Mouse (Mus musculus) heart, embryonic 11.5 days (tissue): ENCODE measurements around the gene Nav2. TPM values are rescaled to one million over a fixed set of nuclear protein-coding genes. Genes with fewer than 3 reads are reported as not detected.
A peak's percentile ranks its signal among the peaks of the same experiment; 100 is the strongest.

Source experiments
- ATAC-seq: fragments of 200-750 bp; cut with Nextera tagmentation; replicated peaks from 2 replicates; pipeline ENCODE4 v1.8.0; 2017; ENCODE audit warnings: moderate library complexity; ENCODE audit not compliant: insufficient number of reproducible peaks, low FRiP score, low TSS enrichment
- H3K27ac ChIP-seq: fragments of 300-500 bp; sonication (generic); 2 replicates; pipeline ENCODE4 v1.5.1; 2014; ENCODE audit warnings: mild to moderate bottlenecking, low read depth, low read length
- H3K27me3 ChIP-seq: fragments of 300-500 bp; sonication (generic); 2 replicates; pipeline ENCODE4 v1.6.1; 2014; ENCODE audit warnings: mild to moderate bottlenecking, low read length, mixed read lengths; ENCODE audit not compliant: control insufficient read depth, insufficient read depth
- H3K36me3 ChIP-seq: fragments of 300-500 bp; sonication (generic); 2 replicates; pipeline ENCODE4 v1.6.1; 2014; ENCODE audit warnings: mild to moderate bottlenecking, low read length, moderate library complexity, mixed read lengths; ENCODE audit not compliant: control insufficient read depth, insufficient read depth
- H3K4me1 ChIP-seq: fragments of 300-500 bp; sonication (generic); 2 replicates; pipeline ENCODE4 v1.6.1; 2014; ENCODE audit warnings: low read length; ENCODE audit not compliant: control insufficient read depth, insufficient read depth
- H3K4me2 ChIP-seq: fragments of 300-500 bp; sonication (generic); 2 replicates; pipeline ENCODE4 v1.6.1; 2014; ENCODE audit warnings: mild to moderate bottlenecking, moderate library complexity
- H3K4me3 ChIP-seq: fragments of 300-500 bp; sonication (generic); 2 replicates; pipeline ENCODE4 v1.5.1; 2014; ENCODE audit warnings: low read depth, low read length
- H3K9ac ChIP-seq: fragments of 300-500 bp; sonication (generic); 2 replicates; pipeline ENCODE4 v1.6.1; 2014; ENCODE audit warnings: mild to moderate bottlenecking, low read depth, low read length, moderate library complexity
- H3K9me3 ChIP-seq: fragments of 300-500 bp; sonication (generic); replicated peaks from 2 replicates; pipeline ENCODE4 v1.6.1; 2016; ENCODE audit warnings: low read length; ENCODE audit not compliant: control insufficient read depth
- WGBS: fragments of 180-500 bp; shearing (Covaris S2); extraction: QIAGEN DNeasy Blood & Tissue Kit; methylation state at CpG from one replicate; pipeline ENCODE4 v1.1.7; 2014; ENCODE audit not compliant: insufficient replicate concordance; 5-methylcytosine and 5-hydroxymethylcytosine counted together
- polyA plus RNA-seq: library from polyadenylated mRNA; unstranded; fragments of >200 nt; fragmentation: Nextera tagmentation; extraction: Ambion mirVana; gene quantifications from 2 replicates; pipeline ENCODE4 v1.2.1, GENCODE M21; 2014

The Nav2 gene
- polyA plus RNA-seq, 1 experiment from 2014 or later: 32.2 TPM

- no peak for ATAC-seq
- H3K4me3 ChIP-seq: no peak overlapping the region
- peaks cover 13% of the 10 kb centered on the region for H3K4me1 ChIP-seq
- no peak overlapping the region for H3K27ac ChIP-seq
- H3K4me2 ChIP-seq: no peak overlapping the region
- no peak overlapping the region for H3K9ac ChIP-seq
- H3K36me3 ChIP-seq: no peaks in the 10 kb centered on the region; the same call in 1 of the 2 replicates
- no peaks in the 10 kb centered on the region for H3K9me3 ChIP-seq
- WGBS: 69% methylated on average over 10 of the region's 10 CpGs
- H3K27me3 ChIP-seq: no peaks in the 10 kb centered on the region
Observed at GRCm38 (mm10) chr7:49490814-49491213, 582.3 kb downstream of the Nav2 start.

DNA sequence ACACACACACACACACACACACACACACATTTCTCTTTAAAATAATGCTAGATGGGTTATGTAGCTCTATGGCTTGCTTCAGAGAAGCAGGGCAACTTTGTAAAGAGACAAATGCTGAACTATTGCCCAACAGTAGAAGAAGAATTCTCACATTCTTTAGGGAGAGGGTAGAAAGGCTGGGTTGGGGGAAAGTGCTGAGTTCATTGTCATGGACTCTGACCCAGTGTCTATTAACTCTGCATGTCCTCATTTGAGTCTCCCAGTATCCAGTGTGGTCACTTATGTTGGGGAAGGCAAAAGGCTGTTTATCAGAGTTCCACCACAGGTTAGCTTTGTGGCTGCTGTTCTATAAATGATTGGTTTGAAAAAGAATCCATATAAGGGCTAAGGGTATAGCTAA, 584.1 kb downstream of the Nav2 start:
- H3K4me2 ChIP-seq: no peak overlapping the region
- H3K36me3 ChIP-seq: no peaks in the 10 kb centered on the region; the same call in 1 of the 2 replicates
- no peak overlapping the region for H3K9ac ChIP-seq
- peaks cover 27% of the 10 kb centered on the region for H3K4me1 ChIP-seq
- H3K9me3 ChIP-seq: no peaks in the 10 kb centered on the region
- H3K27ac ChIP-seq: no peak overlapping the region
- H3K4me3 ChIP-seq: no peak overlapping the region
- H3K27me3 ChIP-seq: no peaks in the 10 kb centered on the region
- no peak for ATAC-seq

DNA sequence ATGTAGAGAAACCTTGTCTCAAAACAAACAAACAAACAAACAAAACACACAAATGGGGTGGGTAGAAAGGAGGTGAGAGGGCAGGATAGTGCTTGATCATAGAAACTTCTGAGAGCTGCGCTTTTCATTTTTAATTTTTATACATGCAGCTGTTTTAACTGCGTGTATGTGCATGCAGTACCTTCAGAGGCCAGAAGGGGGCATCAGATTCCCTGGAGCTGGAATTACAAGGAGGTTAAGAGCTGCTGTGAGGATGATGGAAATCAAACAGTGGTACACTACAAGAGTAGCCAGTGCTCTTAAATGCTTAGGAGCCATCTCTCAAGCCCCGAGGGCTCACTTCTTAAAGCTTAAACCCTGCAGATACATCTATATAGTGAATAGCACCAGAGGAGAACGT, 584.7 kb downstream of the Nav2 start:
- H3K4me2 ChIP-seq: no peak overlapping the region
- no peaks in the 10 kb centered on the region for H3K9me3 ChIP-seq
- no peak overlapping the region for H3K9ac ChIP-seq
- no peaks in the 10 kb centered on the region; the same call in 1 of the 2 replicates for H3K36me3 ChIP-seq
- H3K4me1 ChIP-seq: peaks cover 24% of the 10 kb centered on the region
- no peak for ATAC-seq
- H3K27me3 ChIP-seq: no peaks in the 10 kb centered on the region
- 83% methylated on average over 4 of the region's 4 CpGs for WGBS
- no peak overlapping the region for H3K27ac ChIP-seq
- no peak overlapping the region for H3K4me3 ChIP-seq

DNA sequence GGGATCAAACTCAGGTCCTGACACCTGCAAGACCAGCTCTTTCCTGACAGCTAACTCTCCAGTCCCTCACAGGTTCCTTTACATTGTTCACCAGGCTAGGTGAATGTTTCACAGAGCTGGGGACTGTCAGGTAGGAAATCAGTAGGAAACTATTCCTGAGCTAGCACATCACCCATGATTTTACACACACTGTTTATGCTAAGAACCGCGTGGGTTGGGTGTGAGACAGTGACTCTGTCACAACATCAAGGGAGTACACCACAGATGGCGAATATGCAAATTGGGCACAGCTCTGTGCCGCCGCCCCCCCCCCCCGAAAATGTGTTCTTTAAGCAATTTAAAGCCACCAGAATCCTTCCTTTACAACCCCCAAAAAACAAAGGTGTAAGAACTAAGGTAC, 586.1 kb downstream of the Nav2 start:
- H3K27me3 ChIP-seq: no peaks in the 10 kb centered on the region
- no peaks in the 10 kb centered on the region; the same call in 1 of the 2 replicates for H3K36me3 ChIP-seq
- no peak for ATAC-seq
- H3K4me2 ChIP-seq: no peak overlapping the region
- no peaks in the 10 kb centered on the region for H3K9me3 ChIP-seq
- WGBS: 72% methylated on average over 6 of the region's 6 CpGs
- H3K4me1 ChIP-seq: peaks cover 21% of the 10 kb centered on the region
- no peak overlapping the region for H3K4me3 ChIP-seq
- no peak overlapping the region for H3K9ac ChIP-seq
- no peak overlapping the region for H3K27ac ChIP-seq

- Histone ChIP-seq H3K9ac (peak overlapping the region; percentile 13; the same call in 1 of the 2 replicates), H3K27me3 (no peaks in the 10 kb centered on the region)
Observed at GRCm38 (mm10) chr7:49496111-49496510, 587.6 kb downstream of the Nav2 start.

DNA sequence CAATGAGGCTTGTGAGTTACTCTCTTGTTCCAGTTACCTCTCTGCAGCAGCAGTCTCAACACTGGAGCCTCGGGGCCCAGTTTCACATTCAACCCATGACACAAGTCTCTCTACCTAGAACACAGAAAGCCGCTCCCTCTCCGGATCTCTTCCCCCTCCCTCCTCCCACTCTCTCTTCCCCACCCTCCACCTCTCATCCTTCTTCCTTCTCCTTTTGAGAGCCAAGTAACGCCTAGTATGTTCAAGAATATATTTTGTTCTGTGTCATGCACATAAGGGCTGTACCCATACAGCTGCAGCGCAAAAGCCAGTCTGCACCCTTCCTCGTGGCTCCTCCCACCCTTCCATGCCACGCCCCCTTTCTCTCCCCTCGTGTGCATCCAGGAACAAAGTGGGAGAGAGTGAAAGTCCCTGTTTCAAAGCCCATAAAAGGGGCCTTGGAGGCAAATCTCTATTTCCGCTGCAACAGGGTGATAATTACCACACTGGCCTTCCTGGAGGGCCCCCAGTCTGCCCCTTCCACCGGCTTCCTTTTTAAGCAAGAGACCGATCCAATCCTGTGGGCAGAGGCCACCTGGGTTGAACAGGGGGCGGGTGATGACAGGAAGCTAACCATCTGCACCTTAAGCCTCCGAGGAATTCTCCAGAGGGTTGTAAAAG, 588.4 kb downstream of the Nav2 start:
- H3K9ac ChIP-seq: peak overlapping the region; percentile 56; the same call in 1 of the 2 replicates
- H3K9me3 ChIP-seq: no peaks in the 10 kb centered on the region
- peak; percentile 52; the same call in 1 of the 2 replicates for ATAC-seq

More at GRCm38 (mm10) chr7:49496111-49496510, 587.6 kb downstream of the Nav2 start:
- peaks cover 21% of the 10 kb centered on the region for H3K4me1 ChIP-seq
- H3K36me3 ChIP-seq: no peaks in the 10 kb centered on the region; the same call in 1 of the 2 replicates
- no peak for ATAC-seq
- H3K27ac ChIP-seq: peak overlapping the region; percentile 92
- 37% methylated on average over 11 of the region's 11 CpGs for WGBS
- H3K4me2 ChIP-seq: no peak overlapping the region
- H3K4me3 ChIP-seq: no peak overlapping the region
- no peaks in the 10 kb centered on the region for H3K9me3 ChIP-seq

GRCm38 (mm10) chr7:49497426-49497892, 588.9 kb downstream of the Nav2 start:
- H3K27ac ChIP-seq: peak overlapping the region; percentile 92
- WGBS: 30% methylated on average over 4 of the region's 4 CpGs
- H3K36me3 ChIP-seq: no peaks in the 10 kb centered on the region; the same call in 1 of the 2 replicates
- ATAC-seq: 0 out of 2 replicates have a peak, but pooled peaks have one; percentile 29
- no peaks in the 10 kb centered on the region for H3K27me3 ChIP-seq
- H3K4me2 ChIP-seq: peak overlapping the region; percentile 53
- H3K4me1 ChIP-seq: peaks cover 33% of the 10 kb centered on the region
- H3K4me3 ChIP-seq: peak overlapping the region; percentile 14; the same call in 1 of the 2 replicates
- H3K9me3 ChIP-seq: no peaks in the 10 kb centered on the region
- H3K9ac ChIP-seq: peak overlapping the region; percentile 56; the same call in 1 of the 2 replicates

More for the DNA sequence above, 588.4 kb downstream of the Nav2 start:
- peak overlapping the region; percentile 53 for H3K4me2 ChIP-seq
- H3K4me1 ChIP-seq: peaks cover 27% of the 10 kb centered on the region
- 9% methylated on average over 13 of the region's 13 CpGs for WGBS
- H3K36me3 ChIP-seq: no peaks in the 10 kb centered on the region; the same call in 1 of the 2 replicates
- H3K27ac ChIP-seq: peak overlapping the region; percentile 92
- no peaks in the 10 kb centered on the region for H3K27me3 ChIP-seq
- H3K4me3 ChIP-seq: peak overlapping the region; percentile 14; the same call in 1 of the 2 replicates

- H3K36me3 ChIP-seq: no peaks in the 10 kb centered on the region
- no peak overlapping the region for H3K4me3 ChIP-seq
- H3K27ac ChIP-seq: no peak overlapping the region
- H3K4me1 ChIP-seq: peaks cover 50% of the 10 kb centered on the region
- no peaks in the 10 kb centered on the region for H3K9me3 ChIP-seq
- no peak overlapping the region for H3K9ac ChIP-seq
- ATAC-seq: no peak
- H3K27me3 ChIP-seq: no peaks in the 10 kb centered on the region
- no peak overlapping the region for H3K4me2 ChIP-seq
- WGBS: 89% methylated on average over 6 of the region's 6 CpGs
Observed at GRCm38 (mm10) chr7:49499598-49499997, 591.1 kb downstream of the Nav2 start.
